Mouse (Mus musculus): ENCODE results near the gene Prkca. TPM values are rescaled to one million over a fixed set of nuclear protein-coding genes. Genes with fewer than 3 reads are reported as not detected.

The Prkca gene
- polyA plus RNA-seq, 1 experiment: 5.4 TPM

- no peak for DNase-seq
- WGBS: 88% methylated on average over 10 of the region's 10 CpGs
- Histone ChIP-seq H3K4me1 (ENCODE audit: control insufficient read depth, insufficient read depth, low read length) (no peaks in the 10 kb centered on the region), H3K27ac (ENCODE audit: insufficient read depth, low read depth, low read length) (no peak overlapping the region), H3K27me3 (replicated peaks; ENCODE audit: control insufficient read depth, insufficient read depth, low read length) (no peaks in the 10 kb centered on the region), H3K36me3 (ENCODE audit: control insufficient read depth, insufficient read depth, low read length) (no peaks in the 10 kb centered on the region), H3K4me3 (ENCODE audit: insufficient read depth, low read depth, low read length) (no peak overlapping the region)
- TF ChIP-seq CTCF (conservative IDR thresholded peaks at IDR 0.05; ENCODE audit: insufficient read depth, insufficient read length, low read depth, low read length): no peak
- TF ChIP-seq POLR2A (IDR thresholded peaks at IDR 0.05; ENCODE audit: low read depth, low read length): no peak
These were observed 290.0 kb downstream of the Prkca start for GRCm38 (mm10) chr11:108053746-108054145.

GRCm38 (mm10) chr11:108041669-108042068, 302.1 kb downstream of the Prkca start:
- Histone ChIP-seq H3K4me3 (ENCODE audit: insufficient read depth, low read depth, low read length) (no peak overlapping the region), H3K4me1 (ENCODE audit: control insufficient read depth, insufficient read depth, low read length) (no peaks in the 10 kb centered on the region), H3K36me3 (ENCODE audit: control insufficient read depth, insufficient read depth, low read length) (no peaks in the 10 kb centered on the region), H3K27ac (ENCODE audit: insufficient read depth, low read depth, low read length) (no peak overlapping the region), H3K27me3 (replicated peaks; ENCODE audit: control insufficient read depth, insufficient read depth, low read length) (no peaks in the 10 kb centered on the region)
- DNase-seq: no peak
- TF ChIP-seq CTCF (conservative IDR thresholded peaks at IDR 0.05; ENCODE audit: insufficient read depth, insufficient read length, low read depth, low read length) (no peak), POLR2A (IDR thresholded peaks at IDR 0.05; ENCODE audit: low read depth, low read length) (no peak)
- WGBS: 72% methylated on average over 7 of the region's 7 CpGs

- no peaks in the 10 kb centered on the region for H3K4me1 ChIP-seq (ENCODE audit: control insufficient read depth, insufficient read depth, low read length)
- H3K36me3 ChIP-seq (ENCODE audit: control insufficient read depth, insufficient read depth, low read length): no peaks in the 10 kb centered on the region
- no peaks in the 10 kb centered on the region for H3K27me3 ChIP-seq (replicated peaks; ENCODE audit: control insufficient read depth, insufficient read depth, low read length)
- DNase-seq: no peak
- TF ChIP-seq POLR2A (IDR thresholded peaks at IDR 0.05; ENCODE audit: low read depth, low read length): no peak
- no peak for TF ChIP-seq CTCF (conservative IDR thresholded peaks at IDR 0.05; ENCODE audit: insufficient read depth, insufficient read length, low read depth, low read length)
- H3K4me3 ChIP-seq (ENCODE audit: insufficient read depth, low read depth, low read length): no peak overlapping the region
- H3K27ac ChIP-seq (ENCODE audit: insufficient read depth, low read depth, low read length): no peak overlapping the region
- WGBS: 89% methylated on average over 2 of the region's 2 CpGs
These were observed 302.9 kb downstream of the Prkca start for GRCm38 (mm10) chr11:108040823-108041222.

- Histone ChIP-seq H3K4me3 (ENCODE audit: insufficient read depth, low read depth, low read length) (no peak overlapping the region), H3K27me3 (replicated peaks; ENCODE audit: control insufficient read depth, insufficient read depth, low read length) (no peaks in the 10 kb centered on the region), H3K27ac (ENCODE audit: insufficient read depth, low read depth, low read length) (no peak overlapping the region), H3K36me3 (ENCODE audit: control insufficient read depth, insufficient read depth, low read length) (no peaks in the 10 kb centered on the region), H3K4me1 (ENCODE audit: control insufficient read depth, insufficient read depth, low read length) (no peaks in the 10 kb centered on the region)
- no peak for TF ChIP-seq CTCF (conservative IDR thresholded peaks at IDR 0.05; ENCODE audit: insufficient read depth, insufficient read length, low read depth, low read length)
- no peak for TF ChIP-seq POLR2A (IDR thresholded peaks at IDR 0.05; ENCODE audit: low read depth, low read length)
- no peak for DNase-seq
- 83% methylated on average over 17 of the region's 17 CpGs for WGBS
These were observed 304.0 kb downstream of the Prkca start for GRCm38 (mm10) chr11:108039761-108040160.

- 50% methylated on average over 12 of the region's 12 CpGs for WGBS
- no peak overlapping the region for H3K4me3 ChIP-seq (ENCODE audit: insufficient read depth, low read depth, low read length)
- DNase-seq: no peak
- H3K4me1 ChIP-seq (ENCODE audit: control insufficient read depth, insufficient read depth, low read length): no peaks in the 10 kb centered on the region
- no peaks in the 10 kb centered on the region for H3K27me3 ChIP-seq (replicated peaks; ENCODE audit: control insufficient read depth, insufficient read depth, low read length)
- no peak overlapping the region for H3K27ac ChIP-seq (ENCODE audit: insufficient read depth, low read depth, low read length)
- TF ChIP-seq POLR2A (IDR thresholded peaks at IDR 0.05; ENCODE audit: low read depth, low read length) (no peak), CTCF (conservative IDR thresholded peaks at IDR 0.05; ENCODE audit: insufficient read depth, insufficient read length, low read depth, low read length) (no peak)
- no peaks in the 10 kb centered on the region for H3K36me3 ChIP-seq (ENCODE audit: control insufficient read depth, insufficient read depth, low read length)
These were observed 304.7 kb downstream of the Prkca start for GRCm38 (mm10) chr11:108038989-108039388.

- WGBS: 93% methylated on average over 10 of the region's 10 CpGs
- Histone ChIP-seq H3K36me3 (ENCODE audit: control insufficient read depth, insufficient read depth, low read length) (no peaks in the 10 kb centered on the region), H3K27me3 (replicated peaks; ENCODE audit: control insufficient read depth, insufficient read depth, low read length) (no peaks in the 10 kb centered on the region), H3K27ac (ENCODE audit: insufficient read depth, low read depth, low read length) (no peak overlapping the region), H3K4me1 (ENCODE audit: control insufficient read depth, insufficient read depth, low read length) (no peaks in the 10 kb centered on the region), H3K4me3 (ENCODE audit: insufficient read depth, low read depth, low read length) (no peak overlapping the region)
- no peak for DNase-seq
- no peak for TF ChIP-seq POLR2A (IDR thresholded peaks at IDR 0.05; ENCODE audit: low read depth, low read length)
- no peak for TF ChIP-seq CTCF (conservative IDR thresholded peaks at IDR 0.05; ENCODE audit: insufficient read depth, insufficient read length, low read depth, low read length)
These were observed 307.4 kb downstream of the Prkca start for GRCm38 (mm10) chr11:108036339-108036738.

- Histone ChIP-seq H3K27me3 (replicated peaks; ENCODE audit: control insufficient read depth, insufficient read depth, low read length) (no peaks in the 10 kb centered on the region), H3K36me3 (ENCODE audit: control insufficient read depth, insufficient read depth, low read length) (no peaks in the 10 kb centered on the region), H3K4me1 (ENCODE audit: control insufficient read depth, insufficient read depth, low read length) (no peaks in the 10 kb centered on the region), H3K4me3 (ENCODE audit: insufficient read depth, low read depth, low read length) (no peak overlapping the region), H3K27ac (ENCODE audit: insufficient read depth, low read depth, low read length) (no peak overlapping the region)
- WGBS: 87% methylated on average over 5 of the region's 5 CpGs
- TF ChIP-seq POLR2A (IDR thresholded peaks at IDR 0.05; ENCODE audit: low read depth, low read length) (no peak), CTCF (conservative IDR thresholded peaks at IDR 0.05; ENCODE audit: insufficient read depth, insufficient read length, low read depth, low read length) (no peak)
- no peak for DNase-seq
These were observed 308.0 kb downstream of the Prkca start for GRCm38 (mm10) chr11:108035761-108036160.

- no peak for TF ChIP-seq POLR2A (IDR thresholded peaks at IDR 0.05; ENCODE audit: low read depth, low read length)
- no peak for TF ChIP-seq CTCF (conservative IDR thresholded peaks at IDR 0.05; ENCODE audit: insufficient read depth, insufficient read length, low read depth, low read length)
- 77% methylated on average over 7 of the region's 7 CpGs for WGBS
- no peak for DNase-seq
- H3K36me3 ChIP-seq (ENCODE audit: control insufficient read depth, insufficient read depth, low read length): no peaks in the 10 kb centered on the region
- H3K4me3 ChIP-seq (ENCODE audit: insufficient read depth, low read depth, low read length): no peak overlapping the region
- H3K4me1 ChIP-seq (ENCODE audit: control insufficient read depth, insufficient read depth, low read length): no peaks in the 10 kb centered on the region
- H3K27me3 ChIP-seq (replicated peaks; ENCODE audit: control insufficient read depth, insufficient read depth, low read length): no peaks in the 10 kb centered on the region
- no peak overlapping the region for H3K27ac ChIP-seq (ENCODE audit: insufficient read depth, low read depth, low read length)
These were observed 309.4 kb downstream of the Prkca start for GRCm38 (mm10) chr11:108034376-108034775.
